Mouse (Mus musculus) kidney, adult 2 months (tissue): Measurements from ENCODE around the gene Srek1ip1.

ENCODE experiments used
- CTCF ChIP-seq: fragments of 200-500 bp; conservative IDR thresholded peaks from 2 replicates; pipeline ENCODE4 v1.5.1; 2011; ENCODE audit warnings: low read depth, mild to moderate bottlenecking, control low read depth, low read length, moderate library complexity, mixed read lengths; ENCODE audit not compliant: insufficient read depth, insufficient read length
- POLR2A ChIP-seq: fragments of 200-500 bp; IDR thresholded peaks from one replicate; pipeline ENCODE4 v1.6.1; 2011; ENCODE audit warnings: low read depth, low read length, control low read depth

DNA sequence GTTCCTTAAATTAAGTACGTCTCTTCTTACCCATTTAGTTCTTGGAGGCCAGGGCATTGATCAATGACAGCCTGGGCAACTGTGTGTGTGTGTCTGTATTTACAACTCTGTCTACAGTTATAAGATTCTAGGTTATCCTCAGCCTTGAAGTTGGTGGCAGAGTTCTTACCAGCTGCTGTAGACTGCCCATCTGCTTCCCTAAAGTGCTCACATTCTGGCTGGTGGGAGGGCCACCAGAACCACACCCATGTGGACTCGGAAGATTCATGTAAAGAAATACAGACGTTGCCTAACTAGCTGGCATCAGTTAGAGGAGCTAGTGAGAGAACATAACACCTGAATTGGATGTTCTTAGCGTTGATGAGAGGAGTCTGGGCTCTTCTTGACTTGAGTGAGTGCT lies 49.7 kb downstream of the Srek1ip1 start:
- TF ChIP-seq POLR2A (no peak), CTCF (no peak)
